Comparison of ENCODE assay signal across 8 mouse cellular contexts in the genomic region with DNA sequence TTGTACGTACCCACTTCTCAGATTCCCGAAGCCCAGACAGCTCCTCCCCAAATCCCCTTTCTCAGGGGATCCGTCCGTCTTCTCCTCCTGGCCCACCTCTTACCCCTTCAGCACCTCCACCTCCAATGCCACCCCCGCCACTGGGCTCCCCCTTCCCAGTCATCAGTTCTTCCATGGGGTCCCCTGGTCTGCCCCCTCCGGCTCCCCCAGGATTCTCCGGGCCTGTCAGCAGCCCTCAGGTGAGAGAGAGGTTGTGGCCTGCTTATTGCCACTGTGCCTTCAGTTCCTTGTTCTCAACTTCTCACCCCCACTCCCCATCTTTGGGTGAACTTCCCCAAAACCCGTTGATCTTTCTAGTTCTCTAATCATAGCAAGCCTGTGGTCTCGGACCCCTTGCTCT. TPM values are rescaled to one million over a fixed set of nuclear protein-coding genes. Genes with fewer than 3 reads are reported as not detected.
DNase-seq lines count a peak whose midpoint lies in the region; ATAC-seq and TF ChIP-seq lines count a peak whose summit lies in the region.

No protein-coding gene starts in this region.

- peak overlapping the region; percentile 92 for H3K9ac ChIP-seq in heart, embryonic 13.5 days
- peak overlapping the region; percentile 96 for H3K9ac ChIP-seq in limb, embryonic 14.5 days (ENCODE audit: low read depth, low read length, severe bottlenecking)

- H3K27me3 ChIP-seq in erythroblast, embryonic 14.5 days (ENCODE audit: control insufficient read depth) = no peaks in the 10 kb centered on the region
- peaks cover 6% of the 10 kb centered on the region for H3K27me3 ChIP-seq in heart, embryonic 13.5 days (replicated peaks)
- H3K27me3 ChIP-seq in limb, embryonic 14.5 days (ENCODE audit: control insufficient read depth, insufficient read depth, low read length) = no peaks in the 10 kb centered on the region

- H3K27ac ChIP-seq in heart, embryonic 13.5 days (replicated peaks) = peak overlapping the region; percentile 98
- no peak overlapping the region for H3K27ac ChIP-seq in limb, embryonic 14.5 days (replicated peaks; ENCODE audit: low read depth, low read length)

- peaks cover 72% of the 10 kb centered on the region for H3K36me3 ChIP-seq in erythroblast, embryonic 14.5 days (ENCODE audit: control insufficient read depth)
- peaks cover 66% of the 10 kb centered on the region for H3K36me3 ChIP-seq in heart, embryonic 13.5 days
- H3K36me3 ChIP-seq in limb, embryonic 14.5 days (ENCODE audit: control insufficient read depth, insufficient read depth, low read length) = peaks cover 71% of the 10 kb centered on the region

- no peaks in the 10 kb centered on the region for H3K9me3 ChIP-seq in erythroblast, embryonic 14.5 days (ENCODE audit: control insufficient read depth, low read length)
- H3K9me3 ChIP-seq in heart, embryonic 13.5 days = no peaks in the 10 kb centered on the region
- H3K9me3 ChIP-seq in limb, embryonic 14.5 days (ENCODE audit: control insufficient read depth, low read length) = no peaks in the 10 kb centered on the region

- DNase-seq in spleen, postnatal 10 days (ENCODE audit: low spot score in 2 of 2) = peak; percentile 51 to 54
- DNase-seq in spleen, adult 12 weeks (ENCODE audit: low spot score) = no peak
- no peak for DNase-seq in limb, embryonic 14.5 days (ENCODE audit: low spot score)
- DNase-seq in right cerebral cortex, adult 18-20 months = no peak

- 50% methylated on average over 9 of the region's 9 CpGs for WGBS in heart, embryonic 13.5 days
- 49% methylated on average over 9 of the region's 9 CpGs for WGBS in limb, embryonic 14.5 days

- H3K4me1 ChIP-seq in erythroblast, embryonic 14.5 days (ENCODE audit: control insufficient read depth) = peaks cover 56% of the 10 kb centered on the region
- H3K4me1 ChIP-seq in heart, embryonic 13.5 days = peaks cover 47% of the 10 kb centered on the region
- H3K4me1 ChIP-seq in limb, embryonic 14.5 days (ENCODE audit: control insufficient read depth, insufficient read depth, low read length) = peaks cover 21% of the 10 kb centered on the region

- H3K4me3 ChIP-seq in erythroblast, embryonic 14.5 days (replicated peaks) = peak overlapping the region; percentile 91
- peak overlapping the region; percentile 77 for H3K4me3 ChIP-seq in heart, embryonic 13.5 days
- peak overlapping the region; percentile 89 for H3K4me3 ChIP-seq in limb, embryonic 14.5 days (replicated peaks; ENCODE audit: low read length)

- no peak for TF ChIP-seq POLR2A in limb, embryonic 14.5 days (IDR thresholded peaks at IDR 0.05; ENCODE audit: borderline replicate concordance, extremely low read depth, insufficient read depth, insufficient read length)

- H3K4me2 ChIP-seq in heart, embryonic 13.5 days = peak overlapping the region; percentile 94
- peak overlapping the region; percentile 89 for H3K4me2 ChIP-seq in limb, embryonic 14.5 days (replicated peaks; ENCODE audit: low read depth, low read length, severe bottlenecking)

- no peak for ATAC-seq in erythroblast, adult 5-6 weeks (replicated peaks; ENCODE audit: low FRiP score, poor library complexity, severe bottlenecking)
- ATAC-seq in heart, embryonic 13.5 days (ENCODE audit: extremely low read depth, insufficient number of reproducible peaks, low FRiP score, low TSS enrichment) = no peak
- no peak for ATAC-seq in limb, embryonic 14.5 days (ENCODE audit: low FRiP score, low read depth)
- ATAC-seq in neutrophil, adult 5-6 weeks (ENCODE audit: extremely low read depth, insufficient number of reproducible peaks, low FRiP score, poor library complexity, severe bottlenecking) = peak; percentile 14; the same call in 1 of the 2 replicates

RNA-seq across cellular contexts. Expression of a gene that starts 1.2 kb away (rescaled TPM):
- polyA plus RNA-seq in erythroblast, embryonic 14.5 days (2012) = 10.1 and 11.3 TPM in 2 replicates
- total RNA-seq in erythroblast, adult 5-6 weeks (2015; ENCODE audit: low replicate concordance) = 7.1 and 8.3 TPM in 2 replicates
- 10.7 and 12.0 TPM in 2 replicates for total RNA-seq in erythroblast, adult 5-6 weeks (2017; ENCODE audit: low replicate concordance)
- 28.5 and 32.4 TPM in 2 replicates for polyA plus RNA-seq in heart, embryonic 13.5 days (2015; fragmentation: Nextera tagmentation; extraction: Ambion mirVana)
- 83.2 and 98.9 TPM in 2 replicates for polyA plus RNA-seq in limb, embryonic 14.5 days (2012; rRNA removed)
- polyA plus RNA-seq in limb, embryonic 14.5 days (2014; fragmentation: Nextera tagmentation; extraction: Ambion mirVana) = 29.2 and 33.6 TPM in 2 replicates
- 65.3 and 70.2 TPM in 2 replicates for total RNA-seq in neutrophil, adult 5-6 weeks (2017)

RNA-seq across cellular contexts. Expression of a gene that starts 1.3 kb away (rescaled TPM):
- 3.5 TPM in 2 replicates for polyA plus RNA-seq in erythroblast, embryonic 14.5 days (2012)
- not detected in 2 replicates for total RNA-seq in erythroblast, adult 5-6 weeks (2015; ENCODE audit: low replicate concordance)
- 11.5 and 16.6 TPM in 2 replicates for total RNA-seq in erythroblast, adult 5-6 weeks (2017; ENCODE audit: low replicate concordance)
- polyA plus RNA-seq in heart, embryonic 13.5 days (2015; fragmentation: Nextera tagmentation; extraction: Ambion mirVana) = 128 and 130 TPM in 2 replicates
- polyA plus RNA-seq in limb, embryonic 14.5 days (2012; rRNA removed) = 197 and 283 TPM in 2 replicates
- polyA plus RNA-seq in limb, embryonic 14.5 days (2014; fragmentation: Nextera tagmentation; extraction: Ambion mirVana) = 132 and 133 TPM in 2 replicates
- total RNA-seq in neutrophil, adult 5-6 weeks (2017) = 65.5 and 69.1 TPM in 2 replicates

RNA-seq across cellular contexts. Expression of a gene that starts 4.9 kb away (rescaled TPM):
- 1.4 TPM in 2 replicates for polyA plus RNA-seq in erythroblast, embryonic 14.5 days (2012)
- total RNA-seq in erythroblast, adult 5-6 weeks (2015; ENCODE audit: low replicate concordance) = 26.5 and 50.7 TPM in 2 replicates
- 15.0 and 17.8 TPM in 2 replicates for total RNA-seq in erythroblast, adult 5-6 weeks (2017; ENCODE audit: low replicate concordance)
- 37.7 and 45.6 TPM in 2 replicates for polyA plus RNA-seq in heart, embryonic 13.5 days (2015; fragmentation: Nextera tagmentation; extraction: Ambion mirVana)
- polyA plus RNA-seq in limb, embryonic 14.5 days (2012; rRNA removed) = 104 and 109 TPM in 2 replicates
- 46.4 and 48.1 TPM in 2 replicates for polyA plus RNA-seq in limb, embryonic 14.5 days (2014; fragmentation: Nextera tagmentation; extraction: Ambion mirVana)
- total RNA-seq in neutrophil, adult 5-6 weeks (2017) = 89.7 and 114 TPM in 2 replicates

RNA-seq across cellular contexts. Expression of a gene that starts 6.4 kb away (rescaled TPM):
- polyA plus RNA-seq in erythroblast, embryonic 14.5 days (2012) = 0.45 and 0.56 TPM in 2 replicates
- total RNA-seq in erythroblast, adult 5-6 weeks (2015; ENCODE audit: low replicate concordance) = 1.3 TPM in 1 of 2 replicates, not detected in the other
- total RNA-seq in erythroblast, adult 5-6 weeks (2017; ENCODE audit: low replicate concordance) = 4.3 and 7.0 TPM in 2 replicates
- polyA plus RNA-seq in heart, embryonic 13.5 days (2015; fragmentation: Nextera tagmentation; extraction: Ambion mirVana) = 0.34 and 0.64 TPM in 2 replicates
- polyA plus RNA-seq in limb, embryonic 14.5 days (2012; rRNA removed) = 201 and 242 TPM in 2 replicates
- polyA plus RNA-seq in limb, embryonic 14.5 days (2014; fragmentation: Nextera tagmentation; extraction: Ambion mirVana) = 71.6 and 72.1 TPM in 2 replicates
- 10.4 and 13.0 TPM in 2 replicates for total RNA-seq in neutrophil, adult 5-6 weeks (2017)

RNA-seq across cellular contexts. Expression of a gene that starts 8.3 kb away (rescaled TPM):
- polyA plus RNA-seq in erythroblast, embryonic 14.5 days (2012) = 1.8 and 2.5 TPM in 2 replicates
- total RNA-seq in erythroblast, adult 5-6 weeks (2015; ENCODE audit: low replicate concordance) = 1.9 and 9.2 TPM in 2 replicates
- 2.0 and 2.8 TPM in 2 replicates for total RNA-seq in erythroblast, adult 5-6 weeks (2017; ENCODE audit: low replicate concordance)
- 10.4 and 14.9 TPM in 2 replicates for polyA plus RNA-seq in heart, embryonic 13.5 days (2015; fragmentation: Nextera tagmentation; extraction: Ambion mirVana)
- polyA plus RNA-seq in limb, embryonic 14.5 days (2012; rRNA removed) = 54.0 and 81.7 TPM in 2 replicates
- 7.0 and 8.4 TPM in 2 replicates for polyA plus RNA-seq in limb, embryonic 14.5 days (2014; fragmentation: Nextera tagmentation; extraction: Ambion mirVana)
- total RNA-seq in neutrophil, adult 5-6 weeks (2017) = 14.8 and 24.3 TPM in 2 replicates

Comparison
In these comparisons a context has a peak if more than half of its experiments do, and no peak if none do; other contexts are left out.
1. DNase-seq: peak in spleen, postnatal 10 days (2 of 2); none in spleen, adult 12 weeks (single experiment), limb, embryonic 14.5 days (single experiment) and right cerebral cortex, adult 18-20 months (single experiment).
2. RNA of a gene that starts 1.3 kb away (polyA plus RNA-seq): 132 to 283 TPM in limb, embryonic 14.5 days and 128 to 130 TPM in heart, embryonic 13.5 days; 3.5 TPM in erythroblast, embryonic 14.5 days; every median in the first group is over 10 times any median in the second.
3. RNA of a gene that starts 4.9 kb away (polyA plus RNA-seq): 46.4 to 109 TPM in limb, embryonic 14.5 days and 37.7 to 45.6 TPM in heart, embryonic 13.5 days; 1.4 TPM in erythroblast, embryonic 14.5 days; every median in the first group is over 10 times any median in the second.
4. Peak in every context shown above with its lines, with median percentiles within 50 percentile points of each other: H3K4me3 ChIP-seq.